Comparison of ENCODE assay signal across 9 mouse cellular contexts in genomic region chr11:100352076-100352857, GRCm38 (mm10). TPM values are rescaled to one million over a fixed set of nuclear protein-coding genes. Genes with fewer than 3 reads are reported as not detected.
DNase-seq lines count a peak whose midpoint lies in the region; ATAC-seq lines count a peak whose summit lies in the region.
"Had no signal": no experiment of that assay in that cellular context is flagged by ENCODE, and none has a peak within 500 bp of the region (broad histone marks: within the 10 kb centered on the region; RNA-seq: fewer than 3 reads in every experiment).

No protein-coding gene starts in this region.

- DNase-seq in cerebellum, adult 11 months, result peak; percentile 31
- DNase-seq in limb, embryonic 11.5 days (ENCODE audit: low spot score), result peak; percentile 46
- DNase-seq in limb, embryonic 10.5 days (ENCODE audit: low spot score), result no peak
- peak; percentile 84 for DNase-seq in brain, adult 2 months (ENCODE audit: low read depth, low spot score)
- DNase-seq in telencephalon, adult 2 months (ENCODE audit: low read depth, low spot score), result peak; percentile 40
- DNase-seq in ovary, postnatal 36 days (ENCODE audit: low spot score), result no peak

- 26% methylated on average over 10 of the region's 10 CpGs for WGBS in limb, embryonic 11.5 days
- 31% methylated on average over 10 of the region's 10 CpGs for WGBS in limb, embryonic 10.5 days
- 28% methylated on average over 10 of the region's 10 CpGs for WGBS in hindbrain, embryonic 16.5 days

- ATAC-seq in cerebellum, adult (ENCODE audit: insufficient number of reproducible peaks, low FRiP score, low TSS enrichment), result no peak
- ATAC-seq in limb, embryonic 11.5 days (ENCODE audit: insufficient number of reproducible peaks, low FRiP score, low TSS enrichment, low read depth), result no peak
- ATAC-seq in hindbrain, embryonic 16.5 days, result no peak

- peaks cover 3% of the 10 kb centered on the region for H3K4me1 ChIP-seq in limb, embryonic 11.5 days (ENCODE audit: control insufficient read depth, insufficient read depth, low read length)
- peaks cover 29% of the 10 kb centered on the region for H3K4me1 ChIP-seq in limb, embryonic 10.5 days
- H3K4me1 ChIP-seq in hindbrain, embryonic 16.5 days (ENCODE audit: control insufficient read depth, insufficient read depth, low read depth, low read length), result peaks cover 16% of the 10 kb centered on the region

- H3K27ac ChIP-seq in limb, embryonic 11.5 days (replicated peaks; ENCODE audit: low read depth, low read length), result no peak overlapping the region
- no peak overlapping the region for H3K27ac ChIP-seq in limb, embryonic 10.5 days
- no peak overlapping the region for H3K27ac ChIP-seq in hindbrain, embryonic 16.5 days (ENCODE audit: low read depth, low read length)

- H3K27me3 ChIP-seq in limb, embryonic 11.5 days (ENCODE audit: control insufficient read depth, insufficient read depth, low read length), result peaks cover 42% of the 10 kb centered on the region
- peaks cover 75% of the 10 kb centered on the region for H3K27me3 ChIP-seq in limb, embryonic 10.5 days (ENCODE audit: low read depth, poor library complexity, severe bottlenecking)
- H3K27me3 ChIP-seq in hindbrain, embryonic 16.5 days (replicated peaks; ENCODE audit: control insufficient read depth, insufficient read depth, low read length), result no peaks in the 10 kb centered on the region

- no peaks in the 10 kb centered on the region for H3K36me3 ChIP-seq in limb, embryonic 11.5 days (ENCODE audit: control insufficient read depth, insufficient read depth, low read length)
- H3K36me3 ChIP-seq in limb, embryonic 10.5 days, result no peaks in the 10 kb centered on the region
- no peaks in the 10 kb centered on the region; the same call in 1 of the 2 replicates for H3K36me3 ChIP-seq in hindbrain, embryonic 16.5 days (ENCODE audit: control insufficient read depth, insufficient read depth, low read length)

- no peak overlapping the region for H3K9ac ChIP-seq in limb, embryonic 11.5 days (ENCODE audit: low read length)
- peak overlapping the region; percentile 32; the same call in 1 of the 2 replicates for H3K9ac ChIP-seq in hindbrain, embryonic 16.5 days (ENCODE audit: low read depth, low read length)

- H3K4me2 ChIP-seq in limb, embryonic 11.5 days (ENCODE audit: low read depth, severe bottlenecking), result no peak overlapping the region
- 0 out of 2 replicates have a peak overlapping the region, but pooled peaks have one; percentile 2 for H3K4me2 ChIP-seq in hindbrain, embryonic 16.5 days (ENCODE audit: low read length)

- no peaks in the 10 kb centered on the region for H3K9me3 ChIP-seq in limb, embryonic 11.5 days (ENCODE audit: control insufficient read depth, low read length)
- no peaks in the 10 kb centered on the region for H3K9me3 ChIP-seq in limb, embryonic 10.5 days (replicated peaks)
- H3K9me3 ChIP-seq in hindbrain, embryonic 16.5 days (ENCODE audit: control insufficient read depth, low read length), result no peaks in the 10 kb centered on the region

- no peak overlapping the region for H3K4me3 ChIP-seq in limb, embryonic 11.5 days (ENCODE audit: low read depth, low read length)
- no peak overlapping the region for H3K4me3 ChIP-seq in limb, embryonic 10.5 days
- H3K4me3 ChIP-seq in hindbrain, embryonic 16.5 days (ENCODE audit: low read length), result no peak overlapping the region

RNA-seq across cellular contexts. Expression of gene Hap1, which starts 3.7 kb away (rescaled TPM):
- 0.38 and 0.39 TPM in 2 replicates for polyA plus RNA-seq in limb, embryonic 11.5 days (2014; fragmentation: Nextera tagmentation; extraction: Ambion mirVana)
- 0.85 and 1.3 TPM in 2 replicates for polyA plus RNA-seq in limb, embryonic 10.5 days (2016; fragmentation: Nextera tagmentation; extraction: Ambion mirVana)
- polyA plus RNA-seq in hindbrain, embryonic 16.5 days (2015; fragmentation: Nextera tagmentation; extraction: Ambion mirVana), result 316 and 333 TPM in 2 replicates

RNA-seq across cellular contexts. Expression of gene Gast, which starts 18.1 kb away (rescaled TPM):
- not detected in 2 replicates for polyA plus RNA-seq in limb, embryonic 11.5 days (2014; fragmentation: Nextera tagmentation; extraction: Ambion mirVana)
- polyA plus RNA-seq in limb, embryonic 10.5 days (2016; fragmentation: Nextera tagmentation; extraction: Ambion mirVana), result not detected in 2 replicates
- 0.52 TPM in 1 of 2 replicates, not detected in the other for polyA plus RNA-seq in hindbrain, embryonic 16.5 days (2015; fragmentation: Nextera tagmentation; extraction: Ambion mirVana)
- polyA plus RNA-seq: frontal cortex, adult 2 months had no signal

RNA-seq across cellular contexts. Expression of gene Eif1, which starts 32.6 kb away (rescaled TPM):
- polyA plus RNA-seq in limb, embryonic 11.5 days (2014; fragmentation: Nextera tagmentation; extraction: Ambion mirVana), result 1,608 and 1,642 TPM in 2 replicates
- polyA plus RNA-seq in limb, embryonic 10.5 days (2016; fragmentation: Nextera tagmentation; extraction: Ambion mirVana), result 1,486 and 1,565 TPM in 2 replicates
- polyA plus RNA-seq in hindbrain, embryonic 16.5 days (2015; fragmentation: Nextera tagmentation; extraction: Ambion mirVana), result 1,208 and 1,248 TPM in 2 replicates

RNA-seq across cellular contexts. Expression of gene Jup, which starts 45.3 kb away (rescaled TPM):
- 29.8 and 32.3 TPM in 2 replicates for polyA plus RNA-seq in limb, embryonic 11.5 days (2014; fragmentation: Nextera tagmentation; extraction: Ambion mirVana)
- 35.6 and 41.8 TPM in 2 replicates for polyA plus RNA-seq in limb, embryonic 10.5 days (2016; fragmentation: Nextera tagmentation; extraction: Ambion mirVana)
- 68.8 and 77.7 TPM in 2 replicates for polyA plus RNA-seq in hindbrain, embryonic 16.5 days (2015; fragmentation: Nextera tagmentation; extraction: Ambion mirVana)

Comparison
In these comparisons a context has a peak if more than half of its experiments do, and no peak if none do; other contexts are left out.
1. DNase-seq: peak in cerebellum, adult 11 months (single experiment), limb, embryonic 11.5 days (single experiment), brain, adult 2 months (single experiment) and telencephalon, adult 2 months (single experiment); none in limb, embryonic 10.5 days (single experiment) and ovary, postnatal 36 days (single experiment).
2. RNA of gene Hap1, which starts 3.7 kb away (polyA plus RNA-seq): 316 to 333 TPM in hindbrain, embryonic 16.5 days; 0.85 to 1.3 TPM in limb, embryonic 10.5 days and 0.38 to 0.39 TPM in limb, embryonic 11.5 days; every median in the first group is over 100 times any median in the second.